Mouse (Mus musculus): Measurements from ENCODE around the gene Myg1. TPM values are rescaled to one million over a fixed set of nuclear protein-coding genes. Genes with fewer than 3 reads are reported as not detected.

The Myg1 gene
- polyA plus RNA-seq, 1 experiment = 97.0 TPM

DNA sequence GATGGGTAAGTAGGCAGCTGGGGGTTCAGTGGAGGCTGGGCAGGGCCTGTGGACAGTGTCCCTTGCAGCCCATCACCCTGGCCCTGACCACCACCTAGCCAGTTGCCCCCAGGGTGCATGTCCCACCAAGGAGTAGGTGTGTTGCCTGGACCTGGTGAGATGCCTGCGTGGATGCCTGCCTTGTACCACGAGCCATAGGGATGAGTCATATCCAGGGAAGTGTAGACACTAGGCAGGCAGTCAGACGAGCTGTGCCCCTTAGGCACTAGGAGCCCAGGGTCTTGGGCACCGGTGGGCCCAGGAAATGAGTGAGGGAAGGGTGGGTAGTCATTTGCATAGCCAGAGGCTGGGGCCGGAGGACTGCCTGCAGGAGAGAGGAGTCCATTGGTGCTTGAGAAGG, 27.3 kb downstream of the Myg1 start:
- no peak overlapping the region for H3K4me3 ChIP-seq
- no peaks in the 10 kb centered on the region for H3K27me3 ChIP-seq (ENCODE audit: control insufficient read depth, insufficient read depth, insufficient read length)
- H3K79me2 ChIP-seq (ENCODE audit: control insufficient read depth, insufficient read depth) = no peaks in the 10 kb centered on the region
- no peak overlapping the region for H3K4me2 ChIP-seq (ENCODE audit: low read depth)
- TF ChIP-seq REST (IDR thresholded peaks at IDR 0.05; ENCODE audit: insufficient read depth, insufficient read length) = no peak
- no peak for TF ChIP-seq TCF12 (IDR thresholded peaks at IDR 0.05; ENCODE audit: insufficient read depth, poor library complexity, severe bottlenecking)
- TF ChIP-seq SRF (IDR thresholded peaks at IDR 0.05; ENCODE audit: control insufficient read depth, insufficient read length, low read depth) = no peak
- H3ac ChIP-seq (ENCODE audit: control insufficient read depth, insufficient read length) = no peak overlapping the region
- H3K36me3 ChIP-seq (ENCODE audit: control insufficient read depth, insufficient read depth) = no peaks in the 10 kb centered on the region

DNA sequence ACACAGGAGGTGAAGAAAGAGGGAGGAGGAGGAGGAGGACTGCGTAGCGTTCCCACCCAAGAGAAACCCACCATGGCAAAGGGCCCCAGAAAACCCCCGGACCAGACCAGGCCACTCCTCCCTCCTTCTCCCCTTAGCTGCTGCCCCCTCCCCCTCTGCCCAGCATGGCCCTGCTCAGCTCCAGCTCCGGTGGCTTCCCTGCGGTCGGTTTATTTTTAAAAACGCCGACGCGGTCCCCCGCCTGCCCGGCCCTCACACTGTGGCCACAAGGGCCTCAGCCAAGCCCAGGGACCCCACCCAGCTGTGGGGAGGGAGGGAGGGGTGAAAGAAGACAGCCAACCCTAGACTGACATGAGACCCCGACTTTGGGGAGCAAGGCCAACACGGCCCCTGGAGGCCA, 31.1 kb downstream of the Myg1 start:
- H3K4me2 ChIP-seq (ENCODE audit: low read depth) = peak overlapping the region; percentile 56
- no peak for TF ChIP-seq USF1 (IDR thresholded peaks at IDR 0.05; ENCODE audit: low read depth)
- TF ChIP-seq TCF12 (IDR thresholded peaks at IDR 0.05; ENCODE audit: insufficient read depth, poor library complexity, severe bottlenecking) = no peak
- TF ChIP-seq MYOG (IDR thresholded peaks at IDR 0.05; ENCODE audit: control insufficient read depth in 1 of 3, insufficient read depth in 1 of 3, insufficient read length in 2 of 3, low read depth in 2 of 3) = no peak
- TF ChIP-seq SRF (IDR thresholded peaks at IDR 0.05; ENCODE audit: control insufficient read depth, insufficient read length, low read depth) = no peak
- TF ChIP-seq CEBPB (IDR thresholded peaks at IDR 0.05; ENCODE audit: insufficient read depth, poor library complexity, severe bottlenecking) = no peak
- no peak for TF ChIP-seq TCF3 (IDR thresholded peaks at IDR 0.05; ENCODE audit: insufficient read length, low read depth)
- TF ChIP-seq POLR2AphosphoS2 (IDR thresholded peaks at IDR 0.05; ENCODE audit: insufficient read length, low read depth) = no peak
- TF ChIP-seq MAX (IDR thresholded peaks at IDR 0.05; ENCODE audit: low read depth) = no peak
- no peak for TF ChIP-seq REST (IDR thresholded peaks at IDR 0.05; ENCODE audit: insufficient read depth, insufficient read length)
- TF ChIP-seq E2F4 (IDR thresholded peaks at IDR 0.05; ENCODE audit: insufficient read depth) = no peak
- TF ChIP-seq MYOD1 (IDR thresholded peaks at IDR 0.05; ENCODE audit: control insufficient read depth in 1 of 3, insufficient read length in 2 of 3, low read depth in 2 of 3) = no peak
- no peak for TF ChIP-seq POLR2A (IDR thresholded peaks at IDR 0.05; ENCODE audit: insufficient read length, low read depth)
- no peaks in the 10 kb centered on the region for H3K79me2 ChIP-seq (ENCODE audit: control insufficient read depth, insufficient read depth)
- no peaks in the 10 kb centered on the region for H3K27me3 ChIP-seq (ENCODE audit: control insufficient read depth, insufficient read depth, insufficient read length)
- H3K4me3 ChIP-seq = no peak overlapping the region
- no peaks in the 10 kb centered on the region for H3K36me3 ChIP-seq (ENCODE audit: control insufficient read depth, insufficient read depth)
- H3ac ChIP-seq (ENCODE audit: control insufficient read depth, insufficient read length) = no peak overlapping the region

DNA sequence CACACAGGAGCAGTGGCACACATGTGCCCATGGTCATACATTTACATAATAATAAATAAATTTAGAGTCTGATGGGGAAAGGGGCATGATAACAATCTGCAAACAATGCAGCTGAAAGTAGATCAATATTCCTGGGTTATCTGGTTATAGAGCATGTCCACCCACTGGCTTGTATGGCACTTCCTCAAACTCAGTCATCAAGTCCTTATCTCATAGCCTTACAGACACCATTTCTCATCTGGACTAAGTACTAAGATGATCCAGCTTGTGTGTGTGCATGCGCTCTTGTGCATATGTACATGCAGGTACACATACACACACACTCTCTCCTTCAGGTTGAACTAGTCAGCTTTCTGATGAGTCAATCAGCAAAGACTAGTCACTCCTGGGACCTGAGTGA, 33.2 kb downstream of the Myg1 start:
- TF ChIP-seq POLR2AphosphoS2 (IDR thresholded peaks at IDR 0.05; ENCODE audit: insufficient read length, low read depth) = no peak
- TF ChIP-seq MYOD1 (IDR thresholded peaks at IDR 0.05; ENCODE audit: control insufficient read depth in 1 of 3, insufficient read length in 2 of 3, low read depth in 2 of 3) = no peak
- no peak for TF ChIP-seq MYOG (IDR thresholded peaks at IDR 0.05; ENCODE audit: control insufficient read depth in 1 of 3, insufficient read depth in 1 of 3, insufficient read length in 2 of 3, low read depth in 2 of 3)
- no peak for TF ChIP-seq TCF12 (IDR thresholded peaks at IDR 0.05; ENCODE audit: insufficient read depth, poor library complexity, severe bottlenecking)
- TF ChIP-seq SRF (IDR thresholded peaks at IDR 0.05; ENCODE audit: control insufficient read depth, insufficient read length, low read depth) = no peak
- no peak for TF ChIP-seq USF1 (IDR thresholded peaks at IDR 0.05; ENCODE audit: low read depth)
- TF ChIP-seq CEBPB (IDR thresholded peaks at IDR 0.05; ENCODE audit: insufficient read depth, poor library complexity, severe bottlenecking) = no peak
- TF ChIP-seq POLR2A (IDR thresholded peaks at IDR 0.05; ENCODE audit: insufficient read length, low read depth) = no peak
- TF ChIP-seq TCF3 (IDR thresholded peaks at IDR 0.05; ENCODE audit: insufficient read length, low read depth) = no peak
- TF ChIP-seq REST (IDR thresholded peaks at IDR 0.05; ENCODE audit: insufficient read depth, insufficient read length) = no peak
- TF ChIP-seq MAX (IDR thresholded peaks at IDR 0.05; ENCODE audit: low read depth) = no peak
- TF ChIP-seq E2F4 (IDR thresholded peaks at IDR 0.05; ENCODE audit: insufficient read depth) = no peak
- Histone ChIP-seq H3K27me3 (ENCODE audit: control insufficient read depth, insufficient read depth, insufficient read length) (no peaks in the 10 kb centered on the region), H3ac (ENCODE audit: control insufficient read depth, insufficient read length) (no peak overlapping the region), H3K36me3 (ENCODE audit: control insufficient read depth, insufficient read depth) (no peaks in the 10 kb centered on the region), H3K4me2 (ENCODE audit: low read depth) (no peak overlapping the region), H3K4me3 (no peak overlapping the region), H3K79me2 (ENCODE audit: control insufficient read depth, insufficient read depth) (no peaks in the 10 kb centered on the region)

DNA sequence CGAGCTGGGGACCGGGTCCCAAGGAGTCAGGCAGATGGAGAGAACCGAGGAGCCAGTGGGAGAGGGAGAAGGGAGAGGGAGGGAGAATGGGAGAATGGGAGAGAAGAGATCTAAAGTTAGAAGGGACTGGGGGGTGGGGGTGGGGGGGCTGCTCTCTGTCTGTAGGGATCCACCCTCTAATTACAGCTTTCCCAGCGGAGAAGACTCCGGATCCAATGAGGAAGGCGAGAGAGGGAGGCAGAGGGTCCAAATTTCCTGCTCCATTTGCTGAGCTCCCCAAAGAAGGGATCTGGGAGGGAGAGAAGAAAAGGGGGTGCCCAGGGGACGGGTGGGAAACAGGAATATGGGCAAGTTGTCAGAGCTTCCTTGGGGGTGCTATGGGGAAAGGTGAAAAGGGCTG, 34.7 kb downstream of the Myg1 start:
- Histone ChIP-seq H3K4me3 (no peak overlapping the region), H3K36me3 (ENCODE audit: control insufficient read depth, insufficient read depth) (no peaks in the 10 kb centered on the region), H3K79me2 (ENCODE audit: control insufficient read depth, insufficient read depth) (no peaks in the 10 kb centered on the region), H3K27me3 (ENCODE audit: control insufficient read depth, insufficient read depth, insufficient read length) (no peaks in the 10 kb centered on the region), H3K4me2 (ENCODE audit: low read depth) (peak overlapping the region; percentile 52), H3ac (ENCODE audit: control insufficient read depth, insufficient read length) (no peak overlapping the region)
- no peak for TF ChIP-seq REST (IDR thresholded peaks at IDR 0.05; ENCODE audit: insufficient read depth, insufficient read length)
- TF ChIP-seq CEBPB (IDR thresholded peaks at IDR 0.05; ENCODE audit: insufficient read depth, poor library complexity, severe bottlenecking) = no peak

DNA sequence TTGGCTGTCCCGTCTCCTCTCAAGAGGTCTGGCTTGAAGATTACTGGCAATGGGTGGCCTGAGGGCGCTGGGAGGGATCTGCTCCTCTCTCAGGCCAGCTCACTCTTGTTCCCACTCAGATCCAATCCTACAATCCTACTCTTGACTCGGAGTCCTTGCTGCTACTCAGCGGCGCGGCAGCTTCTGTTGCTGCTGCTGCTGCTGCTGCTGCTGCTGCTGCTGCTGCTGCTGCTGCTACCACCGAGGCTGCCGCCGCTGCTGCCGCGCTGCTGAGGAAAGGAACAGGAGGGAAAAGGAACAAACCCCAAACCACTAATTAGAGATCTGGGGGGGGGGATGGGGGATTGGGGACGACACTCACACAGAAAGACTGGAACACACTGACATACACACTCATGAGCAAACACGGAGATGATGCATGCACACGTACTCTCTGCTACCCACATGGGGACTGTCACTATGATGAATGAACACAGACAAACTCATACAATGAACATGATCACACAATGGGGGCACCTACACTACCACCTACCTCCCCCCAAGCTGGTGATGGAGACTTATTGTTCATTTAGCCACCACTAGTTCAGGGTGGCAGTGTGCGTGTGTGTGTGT, 35.3 kb downstream of the Myg1 start, which contains the start of gene Sp7:
TSS of gene Sp7 (minus strand) at position 450 of the 612 bp plus-strand sequence.
- TF ChIP-seq TCF12 (IDR thresholded peaks at IDR 0.05; ENCODE audit: insufficient read depth, poor library complexity, severe bottlenecking) (no peak), MYOD1 (IDR thresholded peaks at IDR 0.05; ENCODE audit: control insufficient read depth in 1 of 3, insufficient read length in 2 of 3, low read depth in 2 of 3) (no peak), USF1 (IDR thresholded peaks at IDR 0.05; ENCODE audit: low read depth) (no peak), SRF (IDR thresholded peaks at IDR 0.05; ENCODE audit: control insufficient read depth, insufficient read length, low read depth) (no peak), TCF3 (IDR thresholded peaks at IDR 0.05; ENCODE audit: insufficient read length, low read depth) (no peak), MYOG (IDR thresholded peaks at IDR 0.05; ENCODE audit: control insufficient read depth in 1 of 3, insufficient read depth in 1 of 3, insufficient read length in 2 of 3, low read depth in 2 of 3) (no peak), POLR2AphosphoS2 (IDR thresholded peaks at IDR 0.05; ENCODE audit: insufficient read length, low read depth) (no peak), POLR2A (IDR thresholded peaks at IDR 0.05; ENCODE audit: insufficient read length, low read depth) (no peak), REST (IDR thresholded peaks at IDR 0.05; ENCODE audit: insufficient read depth, insufficient read length) (no peak), E2F4 (IDR thresholded peaks at IDR 0.05; ENCODE audit: insufficient read depth) (no peak), MAX (IDR thresholded peaks at IDR 0.05; ENCODE audit: low read depth) (no peak), CEBPB (IDR thresholded peaks at IDR 0.05; ENCODE audit: insufficient read depth, poor library complexity, severe bottlenecking) (no peak)
- Histone ChIP-seq H3K79me2 (ENCODE audit: control insufficient read depth, insufficient read depth) (no peaks in the 10 kb centered on the region), H3ac (ENCODE audit: control insufficient read depth, insufficient read length) (no peak within 1 kb of the TSS), H3K36me3 (ENCODE audit: control insufficient read depth, insufficient read depth) (no peaks in the 10 kb centered on the region), H3K4me3 (no peak within 1 kb of the TSS), H3K4me2 (ENCODE audit: low read depth) (peak within 1 kb of the TSS; percentile 52), H3K27me3 (ENCODE audit: control insufficient read depth, insufficient read depth, insufficient read length) (no peaks in the 10 kb centered on the region)

Data from myocyte (in vitro differentiated cells).